Mouse (Mus musculus) kidney, postnatal 36 days (tissue): ENCODE results near the gene Cdh4.

Source experiments
- DNase-seq, 2 experiments: peaks; one replicate each; pipeline ENCODE4 v3.0.0; 2021 to 2022; ENCODE audit warnings: mixed read lengths in 2 of 2

Cdh4 gene

DNA sequence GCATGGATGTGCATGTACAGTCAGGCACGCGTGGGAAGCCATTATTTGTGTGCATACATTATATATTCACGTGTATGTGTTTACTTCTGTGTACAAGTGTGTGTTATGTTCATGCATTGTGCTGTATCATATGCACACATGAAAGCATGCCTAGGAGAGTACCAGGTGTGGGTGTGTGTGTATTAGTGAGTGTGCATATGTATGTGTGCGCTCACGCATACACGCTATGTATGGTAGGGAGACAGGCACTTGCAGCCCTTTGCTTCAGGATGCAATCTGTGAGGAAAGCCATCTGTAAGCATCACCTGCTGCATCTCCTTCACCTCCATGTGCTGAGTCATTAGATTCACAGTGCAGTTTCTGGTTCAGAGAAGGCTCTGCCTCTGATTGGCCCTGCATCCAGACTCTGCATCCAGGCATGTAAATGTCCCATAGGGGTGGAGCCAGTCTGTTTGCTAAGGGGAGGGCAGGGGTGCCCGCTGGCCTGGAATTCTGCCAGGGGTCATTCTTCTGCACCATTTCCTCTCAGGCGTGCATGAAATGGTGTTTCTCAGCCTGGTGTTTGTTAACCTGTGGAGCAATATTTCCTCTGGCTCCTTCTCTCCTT is 25.7 kb downstream of the Cdh4 start:
- peak in 1 of 2 experiments; percentile 8 for DNase-seq

DNA sequence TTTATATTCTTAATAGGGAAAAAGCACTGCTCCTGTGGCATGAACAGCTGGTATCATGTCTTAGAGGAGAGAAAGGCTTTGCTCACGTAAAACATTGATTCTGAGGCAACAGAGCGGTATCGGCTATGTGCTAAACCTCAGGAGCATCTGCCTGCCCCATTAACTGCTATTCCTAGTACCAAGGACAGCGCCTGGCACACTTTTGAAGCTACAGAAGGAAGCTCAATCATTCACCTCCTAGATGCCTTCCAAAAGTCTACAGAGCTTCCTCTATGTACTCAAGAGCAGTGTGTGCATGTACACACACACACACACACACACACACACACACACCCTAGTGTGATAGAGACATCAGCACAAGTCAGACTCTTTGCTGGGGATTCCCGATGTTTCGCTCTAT is 34.4 kb downstream of the Cdh4 start:
- peak in 1 of 2 experiments; percentile 10 for DNase-seq

DNA sequence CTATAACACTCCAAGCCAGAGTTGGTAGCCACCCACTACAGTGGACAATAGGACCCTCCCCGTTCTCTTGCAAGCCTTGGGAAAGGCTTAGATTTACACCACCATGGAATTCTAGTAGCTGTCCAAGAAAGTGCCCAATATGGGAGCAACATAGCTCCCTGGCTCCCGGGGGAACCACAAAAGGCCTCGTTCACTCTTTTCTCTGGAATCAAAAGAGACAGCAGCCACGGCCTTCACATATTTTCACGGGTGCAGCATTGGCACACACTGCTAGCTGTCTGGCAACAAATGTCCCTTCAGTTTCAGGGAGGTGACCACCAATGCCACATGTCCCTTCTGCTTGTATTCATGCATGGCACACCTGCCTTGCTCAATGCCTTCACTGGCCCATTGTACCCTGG is 38.6 kb downstream of the Cdh4 start:
- no peak for DNase-seq

DNA sequence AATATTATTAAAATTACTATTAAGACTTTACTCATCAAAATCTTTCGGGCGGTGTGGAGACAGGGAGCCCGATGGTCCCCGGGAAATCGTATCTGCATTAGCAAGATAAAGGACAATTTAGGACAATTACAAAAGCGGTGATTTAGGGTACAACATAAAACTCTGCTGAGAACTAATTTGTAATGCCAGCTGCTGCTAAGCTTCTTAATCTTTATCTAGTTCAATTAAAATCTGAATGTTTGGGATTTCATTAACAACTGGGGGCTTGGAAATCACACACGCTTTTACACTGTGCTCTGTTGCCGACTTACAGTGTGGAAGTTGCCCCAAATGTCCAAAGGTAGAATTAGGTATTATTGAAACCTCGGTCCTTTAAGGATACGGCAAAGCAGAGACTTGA is 39.1 kb downstream of the Cdh4 start:
- DNase-seq: no peak

DNA sequence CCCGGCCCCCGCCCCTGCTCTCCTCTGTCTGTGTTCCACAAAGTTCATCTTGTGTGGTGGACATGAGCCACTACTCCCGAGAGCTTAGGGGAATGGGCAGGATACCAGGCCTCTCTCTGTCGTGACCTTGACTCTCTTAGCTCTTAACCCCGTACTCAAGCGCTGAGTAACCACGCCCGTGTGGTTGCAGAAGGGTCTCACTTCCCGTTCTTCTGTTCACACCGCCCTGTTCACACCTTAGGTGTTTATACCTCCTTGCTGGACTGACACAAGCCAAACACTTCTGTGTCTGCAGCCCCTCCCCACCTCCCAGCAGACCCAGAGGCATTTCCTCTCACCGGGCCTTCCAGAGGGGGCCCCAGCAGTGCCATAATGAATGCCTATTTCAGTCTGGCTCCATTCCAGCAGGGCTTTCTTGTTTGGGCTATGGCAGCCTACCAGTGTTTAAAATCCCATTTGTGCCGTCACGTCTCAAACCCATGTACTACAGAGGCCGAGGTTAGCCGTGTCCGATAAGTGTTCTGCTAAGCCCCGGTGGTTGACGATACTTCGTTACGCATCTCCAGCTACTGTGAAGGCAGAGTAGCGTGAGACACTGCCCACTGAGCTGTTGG is 46.4 kb downstream of the Cdh4 start:
- no peak for DNase-seq

DNA sequence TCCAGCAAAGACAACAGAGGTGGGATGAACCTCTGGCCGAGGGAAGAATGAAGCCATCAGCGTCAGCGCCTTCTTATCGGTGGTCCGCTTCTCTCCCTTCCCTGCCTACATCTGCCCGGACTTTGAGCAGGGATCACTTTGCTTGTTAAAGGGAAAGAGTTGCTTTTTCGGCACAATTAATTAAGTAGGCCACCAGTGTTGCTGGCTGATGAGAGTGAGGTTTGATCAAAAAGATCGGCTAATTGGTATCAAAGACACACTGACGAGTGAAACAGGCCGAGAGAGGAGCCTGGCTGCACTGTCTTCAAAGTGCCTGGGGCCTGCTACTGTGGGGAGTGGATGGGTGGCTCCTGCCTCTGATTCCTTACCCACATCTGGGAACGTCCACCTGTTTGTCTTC is 49.7 kb downstream of the Cdh4 start:
- no peak for DNase-seq

DNA sequence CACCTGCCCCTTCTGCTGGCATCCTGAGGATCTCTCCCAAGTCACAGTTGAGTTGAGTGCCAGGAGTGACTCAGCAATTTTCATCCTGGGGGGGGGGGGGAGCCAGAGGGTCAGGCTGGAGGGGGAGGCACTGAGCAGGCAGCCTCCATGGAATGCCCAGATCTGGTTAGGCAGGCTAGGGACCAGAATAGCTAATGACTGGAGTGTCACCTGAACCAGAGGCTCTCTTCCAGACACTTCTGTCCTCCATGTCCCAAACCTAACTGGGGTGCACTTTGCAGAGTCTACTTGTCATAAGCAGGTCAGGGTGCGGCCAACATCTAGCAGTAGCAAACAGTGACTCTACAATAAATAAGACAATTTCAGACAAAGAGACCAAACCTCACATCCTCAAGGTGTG is 52.0 kb downstream of the Cdh4 start:
- no peak for DNase-seq

DNA sequence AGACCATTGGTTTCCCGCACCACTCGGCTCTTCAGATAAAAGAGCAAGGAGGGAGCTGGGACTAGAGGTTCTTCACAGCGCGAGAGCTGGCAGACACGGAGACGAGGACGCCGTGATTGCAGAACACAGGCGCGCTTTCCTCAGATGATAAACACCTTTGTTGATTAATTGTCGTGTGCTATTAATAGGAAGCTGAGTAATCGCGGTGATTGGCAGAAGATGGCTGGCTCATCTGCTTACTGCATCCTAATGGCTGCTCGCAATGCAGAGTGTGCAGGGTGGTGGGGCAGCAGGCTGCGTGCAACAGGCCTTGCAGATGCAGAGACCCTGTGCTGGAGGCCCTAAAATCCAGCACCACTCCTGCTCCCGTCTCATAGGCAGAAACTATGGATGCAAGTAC is 68.2 kb downstream of the Cdh4 start:
- no peak for DNase-seq

DNA sequence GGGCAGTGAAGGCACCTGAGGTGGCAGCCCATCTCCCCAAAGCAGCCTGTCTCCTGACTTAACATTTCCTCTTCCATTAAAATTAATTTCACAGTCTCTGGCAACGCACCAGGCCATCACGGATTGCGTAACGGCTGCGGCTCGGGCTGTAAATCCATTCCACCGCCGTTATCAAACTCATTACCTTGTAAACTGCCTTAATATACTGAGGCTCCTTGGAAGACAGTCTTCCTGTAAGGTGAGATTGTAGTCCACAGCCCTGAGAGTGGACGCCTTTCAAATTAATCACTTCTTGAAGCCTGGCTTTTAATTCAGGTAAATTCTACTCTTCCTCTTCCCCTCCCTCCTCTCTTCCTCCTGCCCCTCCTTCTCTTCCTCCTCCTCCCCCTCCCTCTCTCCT is 74.3 kb downstream of the Cdh4 start:
- DNase-seq: no peak

DNA sequence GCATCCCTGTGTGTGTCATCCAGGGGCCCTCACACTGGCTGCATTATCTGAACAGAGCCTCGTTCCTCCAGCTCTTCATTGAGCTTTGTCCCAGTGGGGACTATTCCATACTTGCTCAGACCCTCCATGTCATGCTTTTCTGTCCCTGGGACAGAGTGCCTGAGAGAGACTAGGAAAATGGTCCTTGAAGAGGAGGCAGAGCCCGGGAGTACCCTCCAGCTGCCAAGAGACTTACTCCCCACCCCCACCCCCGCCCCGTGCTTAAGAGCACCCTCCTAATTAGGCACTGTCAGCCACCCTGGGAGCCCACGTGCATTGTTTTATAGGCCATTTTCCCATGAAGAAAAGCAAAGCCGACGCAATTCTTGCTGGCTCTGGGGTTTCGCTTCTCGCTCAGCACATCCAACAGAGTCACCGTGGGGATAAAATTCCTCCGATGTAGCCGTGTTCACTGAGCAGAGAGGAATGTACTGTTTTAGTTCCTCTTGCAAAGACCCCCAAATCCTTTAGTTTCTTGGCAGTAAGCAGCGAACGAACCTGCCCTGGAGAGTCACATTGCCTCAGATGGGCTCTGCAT is 76.3 kb downstream of the Cdh4 start:
- DNase-seq: no peak

DNA sequence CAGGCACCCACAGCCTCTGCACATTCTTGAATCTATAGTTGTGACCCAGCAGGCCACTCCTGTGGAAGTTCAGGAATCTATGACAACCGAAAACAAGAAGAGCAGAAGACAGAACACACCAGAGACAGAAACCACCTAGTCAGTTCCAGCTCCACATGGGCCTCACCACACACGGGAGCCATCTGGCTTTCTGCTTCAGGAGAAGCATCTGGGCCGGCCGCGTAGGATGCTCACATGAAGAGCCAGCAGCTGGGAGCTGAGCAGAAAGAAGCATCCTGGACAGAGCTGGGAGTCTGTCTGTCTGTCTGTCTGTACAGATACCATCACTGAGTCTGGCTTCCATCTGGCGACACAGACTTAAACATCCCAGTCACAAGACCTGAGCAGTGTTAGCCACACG is 76.9 kb downstream of the Cdh4 start:
- DNase-seq: no peak

DNA sequence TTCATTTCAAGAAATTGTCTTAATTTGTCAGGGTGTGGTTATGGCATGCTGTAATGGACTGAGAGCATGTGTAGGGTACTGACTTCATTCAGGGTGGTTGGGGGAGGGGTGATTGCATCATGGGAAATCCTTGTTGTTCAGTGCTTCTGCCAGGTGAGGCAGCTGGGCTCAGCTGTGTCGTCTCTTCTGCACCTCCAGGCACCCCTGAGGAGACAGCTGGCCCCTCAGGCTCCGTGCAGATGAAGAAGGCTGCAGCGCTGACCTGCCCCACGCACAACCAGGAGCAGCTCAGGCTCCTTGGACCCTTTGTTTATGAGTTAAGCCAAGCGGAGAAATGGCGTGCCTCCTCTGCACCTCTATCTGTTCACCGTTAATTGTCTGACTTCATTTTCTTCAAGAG is 77.7 kb downstream of the Cdh4 start:
- no peak for DNase-seq

DNA sequence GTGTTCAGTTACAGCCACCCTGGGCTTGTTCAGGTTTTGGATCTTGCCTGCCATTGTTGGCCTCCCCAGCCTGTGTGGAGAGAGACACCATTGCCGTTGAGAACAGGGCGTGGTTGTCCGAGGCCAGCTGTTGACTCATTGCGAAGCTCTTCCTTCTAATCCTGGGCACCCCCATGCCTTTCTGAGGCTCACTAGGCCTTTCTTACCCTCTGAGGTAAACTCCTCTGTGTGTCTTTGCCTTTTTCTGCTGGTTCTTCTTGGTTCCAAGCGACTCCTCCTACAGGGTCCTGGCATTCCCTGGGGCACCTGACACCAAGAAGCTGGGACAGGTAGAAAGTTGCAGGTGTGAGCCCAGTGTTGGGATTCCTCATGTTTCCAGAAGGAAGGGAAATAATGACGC is 78.7 kb downstream of the Cdh4 start:
- DNase-seq: no peak

DNA sequence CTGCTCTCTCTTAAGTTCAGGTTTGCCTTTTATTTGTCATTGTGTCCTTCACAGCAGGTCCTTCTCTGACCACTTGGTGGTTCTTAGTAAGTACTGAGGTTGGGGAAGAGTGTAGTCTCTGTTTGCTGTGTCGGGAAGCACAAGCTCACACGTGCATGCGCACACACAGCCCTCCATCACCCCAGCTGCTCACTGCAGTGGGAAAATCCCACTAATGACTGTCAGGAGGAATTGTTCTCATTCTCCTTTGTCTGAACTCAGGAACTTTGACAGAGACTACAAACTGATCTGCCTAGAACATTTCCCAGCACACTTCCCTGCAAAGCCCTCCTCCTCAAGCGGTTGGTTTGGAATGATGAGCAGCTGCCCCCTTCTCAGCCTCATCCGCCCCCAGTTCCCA is 79.2 kb downstream of the Cdh4 start:
- no peak for DNase-seq

DNA sequence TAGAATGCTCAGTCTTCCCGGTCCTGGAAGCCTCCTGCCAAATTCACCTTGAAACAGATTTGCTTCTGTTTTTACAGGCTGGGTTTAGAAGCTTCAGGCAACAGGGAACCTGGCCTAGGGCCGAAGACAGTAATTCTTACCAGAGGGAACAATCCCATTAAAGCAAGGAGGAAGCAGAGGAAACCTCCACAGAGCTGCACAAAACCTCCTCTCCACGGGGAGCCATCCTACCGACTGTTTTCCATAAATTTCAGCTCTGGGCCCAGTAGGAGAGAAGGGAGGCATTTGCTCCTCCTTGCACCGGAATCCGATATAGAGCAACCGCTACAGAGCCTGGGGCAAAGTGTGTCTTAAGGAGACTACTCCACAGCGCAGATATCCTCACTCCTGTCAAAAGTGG is 79.9 kb downstream of the Cdh4 start:
- DNase-seq: no peak

DNA sequence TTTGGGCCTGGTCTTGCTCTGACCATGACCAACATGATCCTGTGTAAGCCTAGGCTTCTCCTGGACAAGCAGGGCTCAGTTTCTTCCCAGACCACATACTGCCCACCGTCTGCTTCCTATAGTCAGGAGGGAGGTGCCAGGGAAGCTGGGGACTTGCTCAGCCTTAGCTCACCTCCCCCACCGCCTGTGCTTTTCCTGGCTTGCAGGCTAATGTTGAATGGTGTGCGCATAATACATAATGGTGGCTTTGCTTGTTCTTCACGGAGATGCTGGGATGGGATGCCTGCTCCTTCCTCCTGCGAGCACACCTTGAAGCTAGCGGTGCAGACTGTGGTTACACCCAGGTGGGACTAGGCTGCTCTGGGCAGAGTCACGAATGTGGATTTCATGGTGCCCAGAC is 84.7 kb downstream of the Cdh4 start:
- no peak for DNase-seq

DNA sequence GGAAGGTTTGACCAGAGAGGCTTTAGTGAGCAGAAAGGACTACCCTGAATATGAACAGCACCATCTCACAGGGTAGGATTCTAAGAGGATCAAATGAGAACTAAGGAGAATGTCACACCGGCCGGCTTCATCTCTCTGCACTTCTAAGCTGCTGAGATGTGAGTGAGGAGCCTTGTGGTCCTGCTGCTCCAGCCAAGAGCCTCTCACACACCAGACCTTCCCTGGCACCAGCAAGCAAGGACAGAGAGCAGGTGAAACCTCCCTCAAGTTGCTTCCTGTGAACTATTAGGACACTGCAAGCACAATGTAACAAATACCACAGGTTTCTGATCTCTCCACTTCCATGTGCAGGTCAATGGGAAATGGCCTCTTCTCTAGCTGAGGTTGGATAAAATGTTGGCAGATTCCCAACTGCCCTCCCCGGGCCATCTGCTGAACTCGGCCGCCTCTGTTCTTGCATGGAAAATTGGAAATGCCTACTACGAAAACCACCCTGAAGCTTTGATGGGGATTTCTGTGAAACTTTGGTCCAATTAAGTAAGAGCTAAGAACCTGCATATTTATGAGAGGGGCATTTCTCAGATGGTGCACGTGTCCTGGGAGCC is 88.3 kb downstream of the Cdh4 start:
- no peak for DNase-seq

DNA sequence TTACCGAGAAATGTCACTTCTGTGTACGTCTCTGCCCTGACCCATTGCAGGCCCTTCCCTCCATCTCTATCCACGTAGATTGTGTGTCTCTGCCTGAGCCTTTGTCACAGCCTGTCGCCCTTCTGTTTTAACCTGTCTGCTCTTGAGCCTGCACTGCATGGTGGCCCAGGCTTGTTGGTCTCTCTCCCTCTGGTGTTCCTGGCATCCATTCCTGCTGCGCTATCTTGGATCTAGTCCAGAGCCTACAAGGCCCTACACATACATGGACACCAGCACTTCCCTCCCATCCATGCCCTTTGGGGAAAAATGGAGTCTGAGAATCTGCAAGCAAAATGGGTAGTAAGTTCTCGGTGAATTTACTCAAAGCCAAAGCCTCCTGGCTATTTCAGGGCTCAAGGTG is 91.0 kb downstream of the Cdh4 start:
- no peak for DNase-seq

DNA sequence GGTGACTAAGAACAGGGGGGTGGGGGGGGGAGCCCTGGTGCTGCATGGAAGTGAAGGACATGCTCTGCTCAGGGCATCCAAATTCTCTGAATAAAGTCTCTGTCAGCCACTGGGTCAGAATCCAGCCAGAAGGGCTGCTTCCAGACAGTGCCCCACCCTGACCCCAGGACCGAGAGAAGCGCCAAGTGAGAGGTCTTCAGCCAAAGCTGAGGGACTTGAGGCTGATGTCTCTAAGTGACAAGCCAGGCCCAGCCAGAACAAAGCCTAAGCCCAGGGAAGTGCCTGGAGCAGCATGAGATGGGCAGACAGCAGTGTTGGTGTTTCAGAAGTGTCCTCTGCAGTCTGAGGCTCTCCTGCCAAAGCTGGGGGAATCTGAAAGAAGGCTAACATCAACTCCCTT is 91.7 kb downstream of the Cdh4 start:
- no peak for DNase-seq

DNA sequence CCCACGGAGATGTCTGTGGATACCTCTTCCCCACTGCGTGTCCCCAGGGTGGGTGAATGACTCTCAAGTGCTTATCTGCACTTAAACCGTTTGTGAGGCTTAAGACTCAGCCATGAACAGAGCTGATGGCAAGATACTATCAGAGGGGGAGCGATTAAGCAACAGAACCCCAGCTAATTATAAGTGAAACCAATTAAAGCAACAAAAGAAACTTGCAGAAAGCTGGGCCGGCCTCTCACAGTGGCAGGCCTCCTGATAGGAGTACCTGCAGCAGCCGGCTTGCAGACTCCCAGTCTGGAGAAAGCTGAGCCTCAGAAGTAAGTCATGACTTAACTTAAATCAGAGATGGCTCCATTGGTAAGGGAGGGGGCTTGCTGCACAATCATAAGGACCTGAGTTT is 93.0 kb downstream of the Cdh4 start:
- no peak for DNase-seq

DNA sequence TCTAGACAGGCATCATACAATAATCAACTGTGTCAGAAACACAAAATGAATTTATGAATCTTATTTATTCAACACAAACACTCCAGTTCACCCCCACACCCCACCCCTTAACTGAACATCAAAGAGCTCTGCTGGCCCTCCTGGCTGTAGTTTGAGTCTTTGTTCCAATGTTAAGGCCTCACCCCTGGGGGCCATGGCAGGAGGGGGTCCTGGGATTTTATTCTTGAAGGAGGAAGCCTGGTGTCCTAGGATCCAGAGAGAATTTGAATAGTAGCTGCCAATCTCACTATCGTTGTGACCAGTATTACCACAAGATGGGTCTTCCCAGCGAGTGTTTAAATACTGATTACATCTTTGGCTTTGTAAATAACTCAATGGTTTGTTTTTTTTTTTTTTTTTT is 94.5 kb downstream of the Cdh4 start:
- no peak for DNase-seq

DNA sequence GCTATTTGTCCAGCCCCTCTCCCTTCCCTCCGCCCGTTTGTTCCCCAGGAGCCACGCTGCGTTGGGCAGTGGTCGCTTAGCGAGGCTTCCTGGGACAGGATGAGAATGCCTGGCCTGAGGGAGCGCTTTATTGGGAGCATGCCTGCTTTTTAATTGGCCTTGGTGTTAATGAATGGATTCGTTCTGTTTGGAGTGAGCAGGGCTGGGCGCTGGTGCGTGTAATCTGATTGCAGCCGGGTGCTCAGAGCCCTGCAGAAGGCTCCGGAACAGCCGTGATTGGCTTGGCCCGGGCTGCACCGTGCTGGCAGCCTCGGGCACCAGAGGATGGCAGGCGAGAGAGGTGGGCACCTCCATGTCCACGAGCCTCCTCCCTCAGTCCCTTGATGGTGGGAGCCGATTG is 95.2 kb downstream of the Cdh4 start:
- DNase-seq: peak; percentile 25 to 55

DNA sequence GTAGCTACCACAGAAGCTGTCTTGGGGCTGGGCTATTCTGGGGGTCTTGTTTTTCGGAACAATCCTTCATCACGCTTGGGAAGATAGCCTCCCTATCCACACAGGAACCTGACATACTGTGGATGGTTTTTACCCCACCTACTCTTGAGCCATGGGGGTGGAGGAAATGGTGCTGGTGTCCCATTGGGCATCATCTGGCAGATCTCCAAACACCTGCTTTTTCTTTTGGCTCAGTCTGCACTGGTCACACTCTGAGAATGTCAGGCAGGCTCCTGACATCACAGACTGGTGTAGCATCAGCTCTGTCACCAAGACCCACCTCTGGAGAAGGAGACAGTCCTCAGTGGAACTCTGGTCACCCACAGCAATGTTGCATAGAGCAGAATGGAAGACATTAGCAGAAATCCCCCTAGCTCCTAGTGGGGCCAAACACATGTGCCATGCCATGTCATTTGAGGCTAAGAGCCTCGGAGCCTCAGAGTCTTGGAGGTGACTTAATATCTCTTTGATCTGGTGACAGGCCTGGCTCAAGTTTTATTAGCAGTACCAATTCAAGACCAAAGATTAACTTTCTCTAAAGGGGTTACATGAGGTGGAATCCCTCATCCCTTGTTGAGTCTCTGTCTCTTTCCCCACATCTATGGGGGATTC is 95.7 kb downstream of the Cdh4 start:
- no peak for DNase-seq

DNA sequence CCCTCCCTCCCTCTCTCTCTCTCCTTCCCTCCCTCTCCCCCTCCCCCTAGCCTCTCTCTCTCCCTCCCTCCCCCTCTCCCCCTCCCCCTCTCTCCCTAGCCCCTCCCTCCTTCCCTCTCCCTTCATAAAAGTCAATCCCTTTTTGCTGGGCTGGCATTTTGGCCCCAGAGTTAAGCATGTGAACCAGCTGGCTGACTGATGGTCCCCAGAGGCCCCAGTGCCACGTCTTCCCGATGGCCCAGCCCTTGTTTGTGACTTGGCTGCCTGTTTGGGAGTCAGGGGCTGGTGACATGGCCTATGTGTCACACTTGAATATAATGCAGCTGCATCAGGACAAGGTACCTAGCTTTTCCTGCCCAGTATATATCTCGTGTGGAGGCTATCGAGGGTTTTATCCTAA is 96.3 kb downstream of the Cdh4 start:
- no peak for DNase-seq
